Mouse (Mus musculus): ENCODE data around the gene Hist1h2ac. TPM values are rescaled to one million over a fixed set of nuclear protein-coding genes. Genes with fewer than 3 reads are reported as not detected.
A peak's percentile ranks its signal among the peaks of the same experiment; 100 is the strongest.

The Hist1h2ac gene
- total and polyA plus RNA-seq, 3 experiments = 0.14 to 114 (median 0.97) TPM

- TF ChIP-seq UBTF (IDR thresholded peaks at IDR 0.05; ENCODE audit: low read depth, low read length) (peak; percentile 98), RCOR1 (conservative IDR thresholded peaks at IDR 0.05; ENCODE audit: low read depth, low read length) (peak; percentile 98), CHD2 (IDR thresholded peaks at IDR 0.05; ENCODE audit: low read length) (peak; percentile 62; the same call in 1 of the 2 replicates), IRF4 (IDR thresholded peaks at IDR 0.05; ENCODE audit: low read depth, low read length) (peak; percentile 16; the same call in 1 of the 2 replicates), KAT2A (IDR thresholded peaks at IDR 0.05; ENCODE audit: insufficient replicate concordance, low read length) (0 out of 2 replicates have a peak, but pooled peaks have one; percentile 0), POLR2A (IDR thresholded peaks at IDR 0.05; ENCODE audit: low read depth, low read length) (peak; percentile 100), SMC3 (IDR thresholded peaks at IDR 0.05; ENCODE audit: low read depth, low read length) (no peak), ZKSCAN1 (IDR thresholded peaks at IDR 0.05; ENCODE audit: borderline replicate concordance, low read depth, low read length) (no peak)
Measured at GRCm38 (mm10) chr13:23698300-23698693, 14.5 kb upstream of the Hist1h2ac start, which contains the start of gene Hist1h4c (continued).

DNA sequence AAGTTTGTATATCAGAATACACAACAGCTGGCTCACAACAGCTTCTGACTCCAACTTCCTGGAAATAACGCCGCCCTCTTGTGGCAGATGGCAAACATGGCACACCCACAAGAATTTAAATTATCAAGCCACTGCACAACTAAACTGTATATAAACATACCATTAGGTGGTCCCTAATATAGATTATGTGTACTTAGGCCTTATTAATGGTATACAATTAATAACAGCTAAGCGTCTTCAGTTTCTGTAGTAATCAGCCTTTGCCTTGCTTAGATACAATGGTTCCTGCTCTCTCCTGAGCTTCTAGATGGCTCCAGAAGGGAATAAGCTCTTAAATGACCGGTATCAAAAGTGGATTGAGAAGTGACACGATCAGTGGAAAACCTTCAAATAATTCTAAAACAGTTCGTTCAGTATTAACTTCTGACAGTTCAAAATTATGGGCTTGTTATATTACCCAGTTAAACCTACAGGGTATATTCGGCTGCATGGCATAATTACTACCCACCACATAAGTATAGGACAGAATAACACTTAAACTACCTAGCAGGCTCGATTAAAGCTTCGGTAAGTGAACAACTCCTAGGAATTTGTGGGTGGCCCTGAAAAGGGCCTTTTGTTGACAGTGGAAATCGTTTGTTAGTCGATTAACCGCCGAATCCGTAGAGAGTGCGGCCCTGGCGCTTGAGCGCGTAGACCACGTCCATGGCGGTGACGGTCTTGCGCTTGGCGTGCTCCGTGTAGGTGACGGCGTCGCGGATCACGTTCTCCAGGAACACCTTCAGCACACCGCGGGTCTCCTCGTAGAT lies 13.9 kb upstream of the Hist1h2ac start:
- peak overlapping the region; percentile 89 for H3K27ac ChIP-seq (ENCODE audit: insufficient read depth, low read depth)
- in situ Hi-C loops (cut with MboI; ENCODE audit: low pct_ligation_motif_present, low pct_unique_long_range_greater_than_20kb, low sequenced_read_pairs) = no loop called here
- peak; percentile 82 for DNase-seq (ENCODE audit: extremely low read depth)

More for the DNA sequence above, 13.9 kb upstream of the Hist1h2ac start:
- Histone ChIP-seq H3K9me3 (replicated peaks; ENCODE audit: low read length) (no peaks in the 10 kb centered on the region), H3K4me3 (replicated peaks in 1 of 3; ENCODE audit: low read depth in 2 of 3, low read length in 2 of 3, poor library complexity in 1 of 3) (peak overlapping the region; percentile 26 to 47 (median 32)), H3K36me3 (replicated peaks in 1 of 2; ENCODE audit: control insufficient read depth in 1 of 2, insufficient read depth in 1 of 2, low read length in 1 of 2) (no peaks in the 10 kb centered on the region), H3K79me2 (replicated peaks; ENCODE audit: control insufficient read depth, extremely low read depth, insufficient read depth, poor library complexity, severe bottlenecking) (no peaks in the 10 kb centered on the region), H3K27me3 (replicated peaks) (no peaks in the 10 kb centered on the region), H3K9ac (ENCODE audit: insufficient read depth, low read depth) (peak overlapping the region; percentile 50), H3K4me1 (ENCODE audit: control insufficient read depth in 1 of 2, insufficient read depth in 2 of 2) (peaks cover 2 to 45% of the 10 kb centered on the region in 2 experiments; a peak in 2 of 4 replicates), H3K4me2 (ENCODE audit: insufficient read depth, low read depth, poor library complexity, severe bottlenecking) (peak overlapping the region; percentile 93; the same call in 1 of the 2 replicates)
- dilution Hi-C loops (cut with MboI; ENCODE audit: extremely low pct_ligation_motif_present, extremely low pct_unique_long_range_greater_than_20kb, low sequenced_read_pairs) = loop anchor here (10.0 kb wide), 1 partner anchor 47 kb away; the partner anchor contains the start of genes Hist1h2bb and Hist1h3c
- TF ChIP-seq UBTF (IDR thresholded peaks at IDR 0.05; ENCODE audit: low read depth, low read length) = peak; percentile 99
- TF ChIP-seq ZMIZ1 (IDR thresholded peaks at IDR 0.05; ENCODE audit: low read depth, low read length) = peak; percentile 99
- peak; percentile 49; the same call in 1 of the 2 replicates for TF ChIP-seq BHLHE40 (IDR thresholded peaks at IDR 0.05; ENCODE audit: low read depth, low read length)
- no peak for TF ChIP-seq TBP (conservative IDR thresholded peaks at IDR 0.05; ENCODE audit: low read depth, low read length)
- TF ChIP-seq TCF12 (IDR thresholded peaks at IDR 0.05; ENCODE audit: low read depth, low read length) = no peak
- TF ChIP-seq JUND (conservative IDR thresholded peaks at IDR 0.05; ENCODE audit: low read depth, low read length) = 0 out of 2 replicates have a peak, but pooled peaks have one; percentile 40
- TF ChIP-seq SMC3 (IDR thresholded peaks at IDR 0.05; ENCODE audit: low read depth, low read length) = peak; percentile 71
- TF ChIP-seq USF1 (IDR thresholded peaks at IDR 0.05; ENCODE audit: low read depth, low read length) = no peak
- TF ChIP-seq MEF2A (IDR thresholded peaks at IDR 0.05; ENCODE audit: borderline replicate concordance, low read depth, low read length) = no peak
- peak; percentile 18; the same call in 1 of the 2 replicates for TF ChIP-seq ETS1 (conservative IDR thresholded peaks at IDR 0.05; ENCODE audit: low read depth, low read length)
- TF ChIP-seq CTCF (conservative IDR thresholded peaks at IDR 0.05 in 1 of 2, IDR thresholded peaks at IDR 0.05 in 1 of 2; ENCODE audit: low read depth in 2 of 2, low read length in 2 of 2) = peak; percentile 43 to 78
- TF ChIP-seq MAFK (IDR thresholded peaks at IDR 0.05; ENCODE audit: insufficient replicate concordance, low read length) = 0 out of 2 replicates have a peak, but pooled peaks have one; percentile 33
- peak; percentile 100 for TF ChIP-seq POLR2AphosphoS2 (IDR thresholded peaks at IDR 0.05; ENCODE audit: low read depth, low read length)
- peak; percentile 61; the same call in 1 of the 2 replicates for TF ChIP-seq SIN3A (IDR thresholded peaks at IDR 0.05; ENCODE audit: low read length)
- TF ChIP-seq RAD21 (IDR thresholded peaks at IDR 0.05; ENCODE audit: low read depth, low read length) = peak; percentile 48
- TF ChIP-seq CHD1 (IDR thresholded peaks at IDR 0.05; ENCODE audit: low read depth, low read length) = peak; percentile 95
- no peak for TF ChIP-seq GABPA (IDR thresholded peaks at IDR 0.05; ENCODE audit: insufficient replicate concordance, low read depth, low read length)
- TF ChIP-seq CHD2 (IDR thresholded peaks at IDR 0.05; ENCODE audit: low read length) = peak; percentile 77
- TF ChIP-seq MXI1 (IDR thresholded peaks at IDR 0.05; ENCODE audit: low read depth, low read length) = peak; percentile 83
- TF ChIP-seq RCOR1 (conservative IDR thresholded peaks at IDR 0.05; ENCODE audit: low read depth, low read length) = peak; percentile 67
- TF ChIP-seq ELF1 (IDR thresholded peaks at IDR 0.05; ENCODE audit: low read depth, low read length) = peak; percentile 85
- TF ChIP-seq MAX (IDR thresholded peaks at IDR 0.05; ENCODE audit: low read length) = 0 out of 2 replicates have a peak, but pooled peaks have one; percentile 54
- peak; percentile 55; the same call in 1 of the 2 replicates for TF ChIP-seq POLR2A (IDR thresholded peaks at IDR 0.05; ENCODE audit: low read depth, low read length)
- TF ChIP-seq NELFE (IDR thresholded peaks at IDR 0.05; ENCODE audit: low read depth, low read length) = no peak
- no peak for TF ChIP-seq EP300 (IDR thresholded peaks at IDR 0.05; ENCODE audit: low read length)
- TF ChIP-seq MYC (IDR thresholded peaks at IDR 0.05; ENCODE audit: low read depth, low read length) = peak; percentile 75; the same call in 1 of the 2 replicates
- TF ChIP-seq E2F4 (IDR thresholded peaks at IDR 0.05; ENCODE audit: insufficient replicate concordance, low read depth, low read length) = no peak
